Mouse (Mus musculus): ENCODE data around the gene Rpl19. TPM values are rescaled to one million over a fixed set of nuclear protein-coding genes. Genes with fewer than 3 reads are reported as not detected.

Gene Rpl19
- polyA plus RNA-seq, 1 experiment from 2014 or later = 821 TPM

GRCm38 (mm10) chr11:98030701-98031442, 4.4 kb downstream of the Rpl19 start:
- no peak overlapping the region for H3K27ac ChIP-seq
- H3K9ac ChIP-seq = no peak overlapping the region
- peaks cover 34% of the 10 kb centered on the region for H3K36me3 ChIP-seq (ENCODE audit: poor library complexity, severe bottlenecking)
- H3K4me1 ChIP-seq = peaks cover 28% of the 10 kb centered on the region
- H3K27me3 ChIP-seq = no peaks in the 10 kb centered on the region
- ATAC-seq = 0 out of 2 replicates have a peak, but pooled peaks have one; percentile 1
- H3K4me2 ChIP-seq = no peak overlapping the region
- 55% methylated on average over 5 of the region's 5 CpGs for WGBS
- no peaks in the 10 kb centered on the region for H3K9me3 ChIP-seq (replicated peaks)
- H3K4me3 ChIP-seq = no peak overlapping the region

GRCm38 (mm10) chr11:98031443-98031770, 4.9 kb downstream of the Rpl19 start:
- 0 out of 2 replicates have a peak, but pooled peaks have one; percentile 34 for ATAC-seq
- H3K9ac ChIP-seq = no peak overlapping the region
- no peak overlapping the region for H3K27ac ChIP-seq
- no peaks in the 10 kb centered on the region for H3K9me3 ChIP-seq (replicated peaks)
- peaks cover under 1% of the 10 kb centered on the region; the same call in 1 of the 2 replicates for H3K27me3 ChIP-seq
- H3K4me3 ChIP-seq = no peak overlapping the region
- peaks cover 34% of the 10 kb centered on the region for H3K36me3 ChIP-seq (ENCODE audit: poor library complexity, severe bottlenecking)
- WGBS = 5% methylated on average over 5 of the region's 5 CpGs
- H3K4me2 ChIP-seq = no peak overlapping the region
- H3K4me1 ChIP-seq = peaks cover 30% of the 10 kb centered on the region

- no peak for ATAC-seq
- H3K36me3 ChIP-seq (ENCODE audit: poor library complexity, severe bottlenecking) = peaks cover 23% of the 10 kb centered on the region
- peaks cover 15% of the 10 kb centered on the region for H3K27me3 ChIP-seq
- WGBS = 83% methylated on average over 5 of the region's 5 CpGs
- no peaks in the 10 kb centered on the region for H3K9me3 ChIP-seq (replicated peaks)
- H3K4me1 ChIP-seq = peaks cover 20% of the 10 kb centered on the region
- H3K9ac ChIP-seq = no peak overlapping the region
- no peak overlapping the region for H3K4me3 ChIP-seq
- H3K4me2 ChIP-seq = no peak overlapping the region
- no peak overlapping the region for H3K27ac ChIP-seq
These were observed 7.6 kb downstream of the Rpl19 start for GRCm38 (mm10) chr11:98034061-98034460.

- Histone ChIP-seq H3K27ac (peak overlapping the region; percentile 44; the same call in 1 of the 2 replicates), H3K4me2 (peak overlapping the region; percentile 10; the same call in 1 of the 2 replicates), H3K27me3 (peaks cover 15% of the 10 kb centered on the region), H3K9ac (0 out of 2 replicates have a peak overlapping the region, but pooled peaks have one; percentile 21), H3K9me3 (replicated peaks) (no peaks in the 10 kb centered on the region), H3K36me3 (ENCODE audit: poor library complexity, severe bottlenecking) (peaks cover 16% of the 10 kb centered on the region), H3K4me1 (peaks cover 20% of the 10 kb centered on the region), H3K4me3 (no peak overlapping the region)
- 23% methylated on average over 4 of the region's 4 CpGs for WGBS
- peak; percentile 55 for ATAC-seq
These were observed 8.3 kb downstream of the Rpl19 start for GRCm38 (mm10) chr11:98034840-98035239.

- H3K4me3 ChIP-seq = peak overlapping the region; percentile 37
- H3K4me2 ChIP-seq = peak overlapping the region; percentile 76
- no peaks in the 10 kb centered on the region for H3K9me3 ChIP-seq (replicated peaks)
- H3K27ac ChIP-seq = no peak overlapping the region
- WGBS = 0% methylated on average over 27 of the region's 27 CpGs
- H3K27me3 ChIP-seq = peaks cover 15% of the 10 kb centered on the region
- peaks cover 20% of the 10 kb centered on the region for H3K4me1 ChIP-seq
- peak; percentile 54 for ATAC-seq
- peaks cover 4% of the 10 kb centered on the region for H3K36me3 ChIP-seq (ENCODE audit: poor library complexity, severe bottlenecking)
- peak overlapping the region; percentile 66 for H3K9ac ChIP-seq
These were observed 9.5 kb downstream of the Rpl19 start for GRCm38 (mm10) chr11:98035977-98036377.

- Histone ChIP-seq H3K9me3 (replicated peaks) (no peaks in the 10 kb centered on the region), H3K36me3 (ENCODE audit: poor library complexity, severe bottlenecking) (no peaks in the 10 kb centered on the region), H3K4me1 (peaks cover 20% of the 10 kb centered on the region), H3K27me3 (peaks cover 15% of the 10 kb centered on the region), H3K4me2 (no peak overlapping the region), H3K27ac (no peak overlapping the region), H3K4me3 (no peak overlapping the region), H3K9ac (no peak overlapping the region)
- WGBS = 69% methylated on average over 14 of the region's 14 CpGs
- ATAC-seq = no peak
These were observed 11.4 kb downstream of the Rpl19 start for GRCm38 (mm10) chr11:98037871-98038270.

GRCm38 (mm10) chr11:98040975-98041374, 14.5 kb downstream of the Rpl19 start:
- no peaks in the 10 kb centered on the region for H3K9me3 ChIP-seq (replicated peaks)
- 82% methylated on average over 8 of the region's 8 CpGs for WGBS
- ATAC-seq = no peak
- peaks cover 15% of the 10 kb centered on the region for H3K27me3 ChIP-seq
- no peak overlapping the region for H3K27ac ChIP-seq
- peaks cover 6% of the 10 kb centered on the region for H3K4me1 ChIP-seq
- no peak overlapping the region for H3K9ac ChIP-seq
- no peak overlapping the region for H3K4me3 ChIP-seq
- no peaks in the 10 kb centered on the region for H3K36me3 ChIP-seq (ENCODE audit: poor library complexity, severe bottlenecking)
- no peak overlapping the region for H3K4me2 ChIP-seq

GRCm38 (mm10) chr11:98042741-98043140, 16.2 kb downstream of the Rpl19 start:
- ATAC-seq = no peak
- no peaks in the 10 kb centered on the region for H3K36me3 ChIP-seq (ENCODE audit: poor library complexity, severe bottlenecking)
- peaks cover 2% of the 10 kb centered on the region for H3K4me1 ChIP-seq
- H3K9me3 ChIP-seq (replicated peaks) = no peaks in the 10 kb centered on the region
- no peak overlapping the region for H3K4me2 ChIP-seq
- H3K9ac ChIP-seq = no peak overlapping the region
- peaks cover 9% of the 10 kb centered on the region for H3K27me3 ChIP-seq
- no peak overlapping the region for H3K27ac ChIP-seq
- no peak overlapping the region for H3K4me3 ChIP-seq
- 91% methylated on average over 6 of the region's 6 CpGs for WGBS

- no peak overlapping the region for H3K4me3 ChIP-seq
- H3K36me3 ChIP-seq (ENCODE audit: poor library complexity, severe bottlenecking) = no peaks in the 10 kb centered on the region
- H3K27me3 ChIP-seq = peaks cover 20% of the 10 kb centered on the region
- no peak overlapping the region for H3K4me2 ChIP-seq
- no peak overlapping the region for H3K27ac ChIP-seq
- H3K9ac ChIP-seq = no peak overlapping the region
- no peak for ATAC-seq
- H3K9me3 ChIP-seq (replicated peaks) = no peaks in the 10 kb centered on the region
- WGBS = 76% methylated on average over 5 of the region's 5 CpGs
- H3K4me1 ChIP-seq = peaks cover 7% of the 10 kb centered on the region
These were observed 17.6 kb downstream of the Rpl19 start for GRCm38 (mm10) chr11:98044074-98044473.

- Histone ChIP-seq H3K27me3 (peaks cover 35% of the 10 kb centered on the region), H3K27ac (no peak overlapping the region), H3K9me3 (replicated peaks) (no peaks in the 10 kb centered on the region), H3K4me3 (no peak overlapping the region), H3K4me1 (peaks cover 8% of the 10 kb centered on the region), H3K36me3 (ENCODE audit: poor library complexity, severe bottlenecking) (no peaks in the 10 kb centered on the region), H3K9ac (no peak overlapping the region), H3K4me2 (no peak overlapping the region)
- WGBS = 68% methylated on average over 4 of the region's 4 CpGs
- ATAC-seq = no peak
These were observed 19.1 kb downstream of the Rpl19 start for GRCm38 (mm10) chr11:98045596-98045995.

- peaks cover 17% of the 10 kb centered on the region for H3K4me1 ChIP-seq
- no peak overlapping the region for H3K4me2 ChIP-seq
- H3K27ac ChIP-seq = no peak overlapping the region
- 69% methylated on average over 1 of the region's 1 CpGs for WGBS
- no peaks in the 10 kb centered on the region for H3K36me3 ChIP-seq (ENCODE audit: poor library complexity, severe bottlenecking)
- ATAC-seq = no peak
- no peak overlapping the region for H3K4me3 ChIP-seq
- H3K9me3 ChIP-seq (replicated peaks) = no peaks in the 10 kb centered on the region
- peaks cover 44% of the 10 kb centered on the region for H3K27me3 ChIP-seq
- no peak overlapping the region for H3K9ac ChIP-seq
These were observed 20.0 kb downstream of the Rpl19 start for GRCm38 (mm10) chr11:98046466-98046865.

- Histone ChIP-seq H3K27ac (no peak overlapping the region), H3K36me3 (ENCODE audit: poor library complexity, severe bottlenecking) (no peaks in the 10 kb centered on the region), H3K4me1 (peaks cover 30% of the 10 kb centered on the region), H3K4me3 (no peak overlapping the region), H3K4me2 (no peak overlapping the region), H3K9me3 (replicated peaks) (no peaks in the 10 kb centered on the region), H3K27me3 (peaks cover 56% of the 10 kb centered on the region), H3K9ac (no peak overlapping the region)
- 69% methylated on average over 4 of the region's 4 CpGs for WGBS
- ATAC-seq = peak; percentile 46; the same call in 1 of the 2 replicates
These were observed 21.2 kb downstream of the Rpl19 start for GRCm38 (mm10) chr11:98047745-98048144.
